Mouse (Mus musculus) T-helper 17 cell (primary cell): Measurements from ENCODE around the gene Lzic.

Experiments used
- in situ Hi-C, 2 experiments: fragments of 300-600 bp; cut with MboI, MseI; formaldehyde crosslinking; loops; 1 replicate in 1 of 2; 2 replicates in 1 of 2; pipeline ENCODE4 v1.15.1; 2025; ENCODE audit warnings: high pct_unique_total_duplicates in 2 of 2

Lzic gene

DNA sequence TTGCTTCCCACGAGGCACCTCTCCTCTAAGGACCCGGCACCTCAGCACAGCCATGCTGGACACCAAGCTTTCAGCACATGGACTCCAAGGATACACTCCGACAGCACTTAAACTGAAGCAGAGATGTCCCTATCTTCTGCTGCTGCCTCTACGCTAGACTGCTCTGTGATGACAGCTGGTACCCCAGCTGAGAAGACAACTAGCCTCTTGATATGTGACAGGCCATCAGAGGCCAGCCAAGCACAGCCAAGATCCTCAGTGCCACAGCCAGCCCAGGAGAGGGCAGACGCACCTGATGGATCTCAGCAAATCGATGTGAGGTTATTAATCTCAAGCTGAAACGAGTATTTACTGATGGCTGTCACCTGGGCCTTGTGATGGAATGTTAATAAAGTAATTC, 9.9 kb upstream of the Lzic start:
- in situ Hi-C loops, result no loop called here

DNA sequence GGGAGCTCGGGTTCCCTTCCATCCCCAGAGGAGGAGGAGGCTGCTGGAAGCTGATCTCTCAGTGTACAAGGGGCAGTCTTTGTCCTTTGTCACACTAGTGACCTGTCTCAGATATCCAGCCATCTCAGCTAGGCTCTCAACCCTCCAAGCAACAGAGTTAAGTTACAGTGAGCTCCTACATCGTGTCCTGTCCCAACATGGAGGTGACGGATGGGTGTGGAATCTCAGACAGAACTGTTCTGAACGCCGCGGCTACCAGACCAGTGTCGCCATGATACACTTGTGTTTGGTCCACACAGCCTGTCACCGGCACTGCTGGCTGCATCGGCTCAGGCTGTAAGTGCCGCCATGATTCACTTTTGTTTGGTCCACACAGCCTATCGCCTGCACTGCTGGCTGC, 8.0 kb upstream of the Lzic start, which contains the start of gene Tmem274:
Gene Tmem274, plus strand, starts transcription at position 301 of the 400 bp plus-strand sequence.
- in situ Hi-C loops, result no loop called here

DNA sequence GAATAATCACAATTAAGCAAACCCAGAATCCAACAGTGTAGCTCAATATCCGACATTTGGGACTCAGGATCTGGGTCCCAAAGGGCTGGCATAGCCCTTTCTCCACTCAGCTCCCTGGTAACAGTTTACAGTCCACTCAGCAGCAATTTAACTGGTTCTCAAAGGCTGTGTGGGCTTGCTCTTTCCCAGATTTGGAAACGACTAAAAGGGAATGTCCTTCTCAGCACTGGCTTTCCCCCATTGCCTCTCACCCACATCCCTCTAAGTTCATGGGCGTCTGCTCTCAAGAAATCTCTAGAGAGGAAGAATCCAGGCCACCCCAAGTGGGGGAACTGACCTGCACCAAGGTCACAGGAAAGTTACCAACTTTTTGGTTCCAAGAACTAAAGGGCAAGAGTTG, 463 bp upstream of the Lzic start:
- in situ Hi-C loops, result no loop called here

DNA sequence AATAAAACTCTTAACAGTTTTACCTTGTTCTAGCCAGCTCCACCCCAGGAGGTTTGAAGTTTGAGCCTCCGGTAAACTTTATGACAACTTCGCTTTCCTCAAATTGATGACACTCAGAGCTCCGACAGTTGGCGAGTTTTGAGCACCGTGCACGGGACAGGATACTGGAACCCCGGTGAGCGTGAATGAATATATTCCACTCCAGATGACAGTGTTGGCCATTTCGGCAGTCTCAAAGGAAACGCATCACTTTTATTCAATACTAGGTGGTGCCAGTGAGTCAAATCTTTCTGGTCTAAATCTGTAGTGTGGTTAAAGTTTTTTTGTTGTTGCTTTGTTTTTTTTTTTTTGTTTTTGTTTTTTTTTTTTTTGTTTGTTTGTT, 787 bp downstream of the Lzic start:
- in situ Hi-C loops, result no loop called here

DNA sequence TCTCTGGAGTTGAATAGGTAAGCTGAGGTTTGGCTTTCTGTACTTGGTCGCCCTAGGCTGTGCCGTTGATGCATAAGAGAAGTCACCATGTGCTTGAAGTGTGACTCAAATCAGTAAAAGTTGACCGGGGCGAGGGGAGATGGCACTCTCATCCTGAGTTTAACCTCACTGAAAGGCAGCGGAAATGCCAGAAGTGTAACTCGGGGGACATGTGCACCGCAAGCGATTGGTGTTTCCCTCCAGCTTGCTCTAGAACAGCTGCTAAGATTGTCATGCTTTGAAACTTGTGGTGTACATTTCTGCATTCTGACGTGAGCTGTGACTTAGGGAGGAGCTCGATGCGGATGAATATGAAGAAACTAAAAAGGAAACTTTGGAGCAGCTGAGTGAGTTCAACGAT, 2.7 kb downstream of the Lzic start:
- in situ Hi-C loops, result no loop called here

DNA sequence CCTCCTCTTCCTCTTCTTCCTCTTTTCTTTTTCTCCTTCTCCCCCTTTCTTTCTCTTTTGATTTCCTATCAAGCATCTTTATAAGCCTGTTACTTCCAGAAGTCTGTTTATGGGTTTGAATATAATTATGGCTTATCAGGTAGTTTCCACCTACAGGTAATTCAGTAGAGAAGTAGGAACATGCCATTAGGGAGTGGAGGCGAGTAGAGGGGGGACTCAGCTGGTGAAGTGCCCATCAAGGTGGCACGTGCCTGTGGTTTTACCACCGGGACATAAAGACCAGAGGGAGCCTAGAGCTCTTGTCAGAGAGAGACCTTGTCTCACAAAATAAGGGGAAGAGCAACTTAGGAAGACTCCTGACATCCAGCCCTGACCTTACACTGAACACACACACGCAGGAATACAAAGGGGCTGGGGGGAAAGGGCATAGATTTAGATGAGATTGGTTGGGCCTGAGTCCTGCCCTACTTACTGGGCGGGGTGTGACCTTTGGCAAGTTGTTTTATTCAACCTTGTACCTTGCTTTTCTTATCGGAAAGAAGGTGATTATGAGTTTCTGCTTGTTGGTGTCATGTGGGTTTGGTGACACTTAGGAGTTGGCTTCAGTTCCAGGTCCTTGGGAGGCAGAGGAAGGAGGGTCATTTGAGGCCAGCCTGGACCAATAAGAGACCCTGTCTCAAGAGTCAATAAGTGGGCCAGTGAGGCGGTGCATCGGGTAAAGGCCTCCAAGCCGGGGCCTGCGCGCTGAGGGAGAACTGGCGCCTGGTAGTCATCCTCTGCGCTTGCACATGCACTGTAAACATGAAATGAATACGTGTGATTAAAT, 4.6 kb downstream of the Lzic start:
- in situ Hi-C loops, result loop anchor here in 1 of 2 experiments (5.0 kb wide), 1 partner anchor 48 kb away; no protein-coding TSS in a partner anchor

DNA sequence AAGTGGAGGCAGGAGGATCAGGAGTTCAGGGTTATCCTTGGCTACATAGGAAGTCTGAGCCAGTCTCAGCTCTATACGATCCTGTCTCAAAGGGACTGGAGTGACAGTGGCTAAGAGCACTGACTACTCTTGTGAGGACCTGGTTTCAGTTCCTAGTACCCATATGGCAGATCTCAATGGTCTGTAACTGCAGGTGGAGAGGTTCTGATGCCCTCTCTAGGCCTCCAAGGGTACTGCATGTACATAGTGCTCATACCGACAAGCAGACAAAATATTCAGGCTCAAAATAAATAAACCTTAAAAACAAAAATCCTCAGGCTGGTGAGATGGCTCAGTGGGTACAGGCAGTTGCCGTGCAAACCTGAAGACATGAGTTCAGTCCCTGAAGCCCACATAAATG, 6.1 kb downstream of the Lzic start:
- in situ Hi-C loops, result loop anchor here in 1 of 2 experiments (5.0 kb wide), 1 partner anchor 46 kb away; no protein-coding TSS in a partner anchor

DNA sequence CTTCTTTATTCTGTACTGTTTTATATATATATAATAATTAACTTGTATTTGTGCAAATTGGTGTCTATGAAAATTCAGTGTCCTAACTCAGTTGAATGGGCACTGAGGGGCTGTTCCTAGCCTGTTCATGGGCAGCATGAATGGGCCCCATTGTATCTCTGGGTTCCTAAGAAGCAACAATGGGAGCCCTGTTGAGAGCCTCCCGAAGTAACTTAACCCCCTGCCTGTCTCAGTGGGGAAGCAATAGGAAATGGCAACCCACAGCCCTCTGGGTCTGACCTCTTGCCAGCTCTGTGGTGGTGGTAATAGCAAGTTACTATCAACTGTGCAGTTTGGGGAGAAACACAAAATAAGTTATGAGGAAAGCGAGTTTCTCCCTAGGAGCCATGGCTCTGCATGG, 11.6 kb downstream of the Lzic start:
- in situ Hi-C loops, result no loop called here

DNA sequence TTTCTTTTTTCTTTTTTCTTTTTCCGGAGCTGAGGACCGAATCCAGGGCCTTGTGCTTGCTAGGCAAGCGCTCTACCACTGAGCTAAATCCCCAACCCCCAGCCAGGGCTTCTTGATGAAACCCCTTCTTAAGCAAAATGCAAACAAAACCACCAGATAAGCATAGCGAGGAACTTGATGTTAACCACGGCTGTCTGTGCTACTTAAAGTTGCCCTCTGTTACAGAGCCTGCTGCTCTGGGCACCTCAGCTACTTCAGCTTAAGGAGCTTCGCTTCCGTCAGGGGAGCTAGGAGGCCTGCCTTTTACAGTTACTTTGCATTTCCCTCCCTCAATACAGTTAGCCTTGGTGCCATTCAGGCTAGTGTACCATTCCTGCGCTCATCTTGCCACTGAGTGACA, 13.9 kb downstream of the Lzic start:
- in situ Hi-C loops, result no loop called here

DNA sequence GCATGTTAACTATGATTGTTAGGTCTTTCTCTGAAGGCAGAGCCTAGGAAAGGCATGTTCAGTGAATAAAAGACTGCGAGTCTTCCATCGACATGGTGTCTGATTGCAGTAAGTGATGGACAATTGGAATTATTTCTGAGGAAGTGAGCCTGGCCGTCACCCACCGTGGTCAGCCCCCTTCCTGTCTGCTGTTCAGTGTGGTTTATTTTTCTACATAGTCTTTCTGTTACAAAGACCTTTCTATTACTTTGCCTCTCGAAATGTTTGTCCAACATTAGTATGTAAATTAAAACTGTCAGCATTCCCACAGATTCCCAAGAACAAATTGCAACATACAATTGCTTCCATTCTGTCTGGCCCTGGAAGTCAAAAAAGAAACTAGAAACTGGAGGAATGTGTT, 14.8 kb downstream of the Lzic start:
- in situ Hi-C loops, result no loop called here

DNA sequence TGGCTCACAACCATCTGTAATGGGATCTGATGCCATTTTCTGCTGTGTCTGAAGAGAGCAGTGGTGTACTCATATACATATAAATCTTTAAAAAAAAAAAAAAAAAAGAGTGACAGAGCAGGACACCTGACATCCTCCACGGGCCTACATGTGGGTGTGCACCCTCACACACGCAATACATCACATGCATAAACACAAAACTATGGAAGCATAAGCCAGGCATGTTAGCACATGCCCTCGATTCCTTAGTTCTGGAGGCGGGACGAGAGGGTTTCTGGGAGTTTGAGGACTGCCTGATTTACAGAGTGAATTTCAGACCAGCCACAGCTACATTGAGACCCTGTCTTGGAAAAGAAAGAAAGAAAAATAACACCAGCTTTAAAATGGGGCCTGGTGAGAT, 19.3 kb downstream of the Lzic start:
- in situ Hi-C loops, result no loop called here

DNA sequence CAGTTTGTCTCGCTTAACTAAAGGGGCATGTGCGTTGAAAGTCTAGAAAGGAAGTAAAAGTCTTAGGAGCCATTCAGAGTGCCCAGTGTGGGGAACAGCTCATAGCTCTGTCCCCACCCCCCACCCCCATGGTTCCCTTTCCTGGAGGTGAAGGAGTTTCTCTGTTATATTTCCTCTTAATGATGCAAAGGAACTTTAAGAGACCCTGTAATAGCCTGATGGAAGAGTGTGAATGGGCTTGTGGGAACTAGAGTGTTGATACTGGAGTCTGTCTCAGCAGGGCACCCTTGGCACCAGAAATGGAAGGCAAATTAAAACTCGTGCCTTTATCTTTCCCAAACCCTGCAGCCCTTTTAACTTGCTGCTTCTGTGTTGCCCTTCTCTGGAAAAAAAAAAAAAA, 19.8 kb downstream of the Lzic start:
- in situ Hi-C loops, result no loop called here

DNA sequence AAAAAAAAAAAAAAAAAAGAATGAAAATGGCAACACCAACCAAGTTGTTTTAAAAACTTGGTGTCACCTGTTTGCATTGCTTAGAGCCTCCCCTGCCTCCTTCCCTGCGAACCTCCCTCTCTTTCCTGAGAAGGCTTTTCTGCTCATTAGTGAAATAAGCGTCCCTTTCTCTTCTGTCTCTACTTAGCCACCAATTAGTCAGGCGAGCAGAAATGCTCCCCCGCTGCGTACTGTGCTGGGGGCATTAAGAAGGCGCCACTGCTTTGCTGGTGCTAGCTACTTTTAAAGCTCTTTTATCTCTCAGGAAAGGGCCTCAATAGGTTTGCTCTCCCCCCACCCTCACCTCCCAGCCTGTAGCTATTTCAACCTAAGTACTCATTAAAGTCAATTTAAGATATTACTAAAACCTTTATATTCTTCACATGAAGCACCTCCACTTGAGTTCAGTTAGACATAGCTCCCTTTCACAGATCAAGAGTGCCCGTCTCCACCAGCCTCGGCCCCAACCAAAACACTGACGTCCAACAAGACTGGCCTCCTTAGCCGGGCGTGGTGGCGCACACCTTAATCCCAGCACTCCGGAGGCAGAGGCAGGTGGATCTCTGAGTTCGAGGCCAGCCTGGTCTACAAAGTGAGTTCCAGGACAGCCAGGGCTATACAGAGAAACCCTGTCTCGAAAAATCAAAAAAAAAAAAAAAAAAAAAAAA, 20.4 kb downstream of the Lzic start:
- in situ Hi-C loops, result no loop called here

DNA sequence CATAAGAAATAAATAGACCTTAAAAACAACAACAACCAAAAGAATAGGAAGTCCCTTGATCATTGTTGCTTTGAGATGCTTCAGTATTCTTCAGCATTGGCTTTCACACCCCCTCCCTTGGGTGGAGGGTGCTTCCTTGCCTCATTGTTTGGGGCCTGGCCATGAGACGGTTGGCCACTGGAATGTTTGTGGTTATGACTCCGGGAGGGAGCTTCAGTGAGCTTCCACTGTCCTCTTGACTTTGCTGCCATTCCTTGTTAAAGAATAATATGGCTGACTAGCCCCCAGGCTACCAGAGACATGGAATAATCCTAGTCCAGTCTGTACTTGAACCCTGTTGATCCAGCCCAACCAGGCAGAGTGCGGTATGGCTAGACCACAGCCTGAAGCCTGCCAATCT, 21.9 kb downstream of the Lzic start:
- in situ Hi-C loops, result no loop called here

DNA sequence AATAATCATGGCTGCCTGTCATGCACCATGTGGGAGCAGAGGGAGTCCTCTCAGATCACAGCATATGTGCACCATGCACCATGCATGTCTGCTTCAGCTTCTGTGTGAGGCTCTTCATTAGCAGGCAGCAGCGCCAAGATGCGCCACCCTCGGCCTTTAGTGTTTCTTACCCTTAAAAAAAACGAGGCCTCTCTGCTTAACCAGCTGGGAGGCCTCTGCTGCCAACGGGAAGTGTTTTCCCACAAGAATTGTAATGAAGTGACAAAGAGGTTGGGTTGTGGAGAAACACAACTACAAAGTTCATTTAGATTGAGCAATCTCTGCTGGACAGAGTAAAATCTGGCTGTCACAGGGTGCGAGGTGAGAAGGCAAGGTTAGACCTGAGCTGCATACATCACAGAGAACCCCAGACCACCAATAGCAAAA, 26.2 kb downstream of the Lzic start:
- in situ Hi-C loops, result loop anchor here in 1 of 2 experiments (10.0 kb wide), 1 partner anchor 1404 kb away; the partner anchor contains the start of genes Park7 and Tnfrsf9

DNA sequence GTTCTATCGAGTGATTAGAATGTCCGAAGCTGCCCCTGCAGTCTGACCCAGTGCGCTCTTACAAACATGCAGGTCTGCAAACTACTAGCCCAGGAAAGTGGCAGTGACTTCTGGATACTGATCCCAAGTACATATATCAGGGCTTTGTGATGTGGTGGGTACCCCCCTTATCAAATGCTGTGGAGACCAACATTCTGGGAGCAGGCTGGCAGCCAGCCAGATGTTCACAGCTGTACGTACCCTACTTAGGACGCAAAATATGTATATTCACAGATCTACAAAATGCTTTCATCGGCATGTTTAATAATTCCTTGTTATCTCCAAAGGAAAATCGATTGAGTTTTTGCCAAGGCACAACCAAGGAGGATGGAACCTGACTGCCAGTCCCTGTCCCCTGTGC, 27.0 kb downstream of the Lzic start:
- in situ Hi-C loops, result loop anchor here in 1 of 2 experiments (10.0 kb wide), 1 partner anchor 1403 kb away; the partner anchor contains the start of genes Park7 and Tnfrsf9

DNA sequence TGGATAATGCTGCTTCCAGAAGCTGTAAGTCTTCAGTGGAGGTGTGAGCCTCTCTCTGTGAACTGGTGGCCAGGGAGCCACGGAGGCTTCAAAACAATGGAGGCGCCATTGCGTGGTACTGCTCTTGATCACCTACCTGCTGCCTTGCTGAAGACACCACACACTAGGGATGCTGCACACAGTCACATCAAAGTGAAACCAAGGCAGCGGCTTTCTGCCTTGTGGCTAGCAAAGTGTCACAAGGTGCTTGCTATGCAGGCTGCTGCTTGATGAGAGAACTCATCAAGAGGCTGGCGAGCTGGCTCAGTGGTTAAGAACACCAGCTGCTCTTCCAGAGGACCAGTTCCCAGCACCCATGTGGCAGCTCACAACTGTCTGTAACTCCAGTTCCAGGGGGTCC, 30.7 kb downstream of the Lzic start:
- in situ Hi-C loops, result loop anchor here in 1 of 2 experiments (5.0 to 10.0 kb wide), 2 partner anchors 68 to 1399 kb away; partner anchors contain the start of genes Park7 and Tnfrsf9

DNA sequence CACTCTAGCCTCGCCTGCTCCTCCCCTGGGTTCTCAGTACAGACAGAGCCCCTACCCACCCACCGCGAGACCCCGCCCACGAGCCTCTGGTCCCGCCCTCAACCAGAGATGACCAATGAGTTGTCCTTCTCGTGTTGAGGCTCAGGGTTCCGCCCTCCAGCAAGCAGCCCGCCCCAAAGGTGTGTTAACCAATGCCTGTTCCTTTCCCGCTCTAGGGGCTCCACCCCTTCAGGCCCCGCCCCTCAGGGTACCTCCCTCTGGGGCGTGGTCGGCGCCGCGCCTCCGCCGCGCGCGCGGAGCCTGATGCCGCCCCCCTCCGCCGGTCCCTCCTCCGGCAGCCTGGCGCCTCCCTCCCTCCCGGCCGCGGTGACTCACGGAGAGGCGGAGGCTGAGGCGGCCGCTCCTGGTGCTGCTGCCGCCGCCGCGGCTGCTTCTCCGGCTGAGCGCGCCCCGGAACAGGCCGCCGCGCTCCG, 32.9 kb downstream of the Lzic start, which contains the start of gene Ctnnbip1:
Gene Ctnnbip1, plus strand, starts transcription at position 369 of the 473 bp plus-strand sequence.
- in situ Hi-C loops, result loop anchor here in 1 of 2 experiments (5.0 to 10.0 kb wide), 2 partner anchors 71 to 1397 kb away; partner anchors contain the start of genes Park7 and Tnfrsf9

DNA sequence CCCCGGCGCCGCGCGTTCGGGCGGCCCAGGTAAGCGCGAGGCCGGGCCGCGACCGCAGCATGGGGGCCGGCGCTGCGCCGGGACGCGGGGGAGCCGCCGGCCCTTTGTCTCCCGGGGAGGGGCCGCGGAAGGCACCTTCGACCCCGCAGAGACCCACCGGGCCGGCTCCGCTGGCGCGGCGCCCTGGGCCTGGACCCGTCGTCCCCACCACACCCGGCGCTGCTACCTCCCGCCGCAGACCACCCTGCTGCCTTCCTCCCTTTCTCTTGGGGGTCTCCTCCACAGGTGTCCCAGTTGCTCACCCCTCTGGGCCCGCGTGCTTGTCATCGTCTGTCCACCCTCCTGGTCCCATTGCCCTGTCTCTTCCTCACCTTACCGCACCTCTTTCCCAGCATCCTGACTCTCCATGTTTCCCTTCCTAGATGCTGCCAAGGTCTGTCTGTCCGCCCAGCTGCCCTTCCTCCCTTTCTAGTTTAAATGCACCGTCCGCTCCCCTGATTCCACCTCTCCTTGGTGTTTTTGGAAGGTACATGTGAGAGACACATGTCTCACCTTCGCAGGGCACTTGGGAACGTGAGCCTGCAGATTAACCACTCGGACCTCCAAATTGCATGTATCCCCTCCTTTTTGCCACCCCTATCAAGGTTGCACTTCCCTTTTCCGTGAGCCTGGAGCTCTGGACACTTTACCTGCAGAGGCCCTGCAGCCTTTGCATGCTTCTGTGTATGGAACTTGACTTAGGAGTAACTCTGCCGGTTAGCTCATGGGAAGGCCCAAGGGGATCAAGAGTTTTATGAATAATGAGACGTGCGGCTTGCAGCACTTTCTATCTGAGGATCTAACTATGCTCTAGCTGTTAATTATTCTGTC, 33.6 kb downstream of the Lzic start:
- in situ Hi-C loops, result loop anchor here in 1 of 2 experiments (5.0 to 10.0 kb wide), 2 partner anchors 71 to 1396 kb away; partner anchors contain the start of genes Park7 and Tnfrsf9

DNA sequence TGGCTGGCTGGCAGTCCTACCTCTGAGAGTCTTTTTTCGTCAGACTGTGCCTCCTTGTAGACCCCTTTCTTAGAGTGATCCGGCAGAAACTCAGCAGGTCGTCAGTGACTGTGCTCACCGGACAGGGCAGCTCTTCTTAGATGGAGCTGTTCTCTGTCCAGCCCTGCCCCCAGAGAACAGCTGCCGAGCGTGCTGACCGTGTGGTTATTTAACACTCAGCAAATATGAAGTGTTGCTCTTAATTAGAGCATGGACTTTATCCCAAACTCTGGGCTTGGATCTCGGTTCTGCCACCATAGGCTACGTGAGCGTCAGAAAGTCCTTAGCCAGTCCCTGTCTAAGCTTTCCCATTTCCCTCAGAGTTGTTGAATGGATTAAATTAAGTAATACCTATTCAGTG, 36.2 kb downstream of the Lzic start:
- in situ Hi-C loops, result no loop called here

DNA sequence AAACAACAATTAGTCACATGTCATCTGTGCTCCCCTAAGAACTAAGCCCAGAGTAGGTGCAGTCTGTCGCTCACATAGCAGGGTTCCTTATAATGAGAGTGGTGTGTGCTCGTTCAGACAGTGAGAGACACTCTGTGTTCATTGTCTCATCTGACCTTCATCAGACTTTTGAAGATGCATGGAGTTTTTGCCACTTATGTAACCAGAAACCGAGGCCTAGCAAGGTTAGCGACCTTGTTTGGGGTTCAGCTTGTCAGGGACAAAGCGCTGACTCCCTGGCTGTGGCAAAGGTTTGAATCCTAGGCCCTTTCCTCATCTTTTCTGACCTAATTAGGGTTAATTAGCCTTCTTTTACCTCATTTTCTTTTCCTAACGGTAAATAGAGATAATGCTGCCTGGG, 38.9 kb downstream of the Lzic start:
- in situ Hi-C loops, result no loop called here
